Mouse (Mus musculus) ovary, postnatal 14 days (tissue): Measurements from ENCODE around the gene Apoe.
A peak's percentile ranks its signal among the peaks of the same experiment; 100 is the strongest.

ENCODE experiments used
- DNase-seq: peaks from one replicate; pipeline ENCODE4 v3.0.0; 2022; ENCODE audit warnings: low spot score

The Apoe gene

GRCm38 (mm10) chr7:19716055-19716682 lies 17.2 kb upstream of the Apoe start:
- DNase-seq: no peak

- peak; percentile 91 for DNase-seq
Observed at GRCm38 (mm10) chr7:19715239-19716054, 16.5 kb upstream of the Apoe start, which contains the start of gene Tomm40. Tomm40 (minus strand) TSS chr7:19715438.

- no peak for DNase-seq
Observed at GRCm38 (mm10) chr7:19714836-19715235, 15.8 kb upstream of the Apoe start.

- no peak for DNase-seq
Observed at GRCm38 (mm10) chr7:19713598-19713997, 14.6 kb upstream of the Apoe start.

GRCm38 (mm10) chr7:19713196-19713595 lies 14.2 kb upstream of the Apoe start:
- DNase-seq: no peak

- no peak for DNase-seq
Observed at GRCm38 (mm10) chr7:19712414-19712813, 13.4 kb upstream of the Apoe start.

GRCm38 (mm10) chr7:19710650-19711049 lies 11.7 kb upstream of the Apoe start:
- no peak for DNase-seq

GRCm38 (mm10) chr7:19705271-19705670 lies 6.3 kb upstream of the Apoe start:
- no peak for DNase-seq

GRCm38 (mm10) chr7:19704475-19704874 lies 5.5 kb upstream of the Apoe start:
- no peak for DNase-seq

GRCm38 (mm10) chr7:19702859-19703555 lies 4.0 kb upstream of the Apoe start:
- no peak for DNase-seq

GRCm38 (mm10) chr7:19701069-19701761 lies 2.2 kb upstream of the Apoe start:
- DNase-seq: peak; percentile 61

GRCm38 (mm10) chr7:19700299-19701068 lies 1.5 kb upstream of the Apoe start:
- DNase-seq: no peak

- DNase-seq: no peak
Observed at GRCm38 (mm10) chr7:19699827-19700148, 800 bp upstream of the Apoe start.

- DNase-seq: no peak
Observed at GRCm38 (mm10) chr7:19697949-19698906, 760 bp downstream of the Apoe start.

- no peak for DNase-seq
Observed at GRCm38 (mm10) chr7:19696336-19696873, 2.6 kb downstream of the Apoe start.

- DNase-seq: no peak
Observed at GRCm38 (mm10) chr7:19695881-19696280, 3.1 kb downstream of the Apoe start.

GRCm38 (mm10) chr7:19695213-19695594 lies 3.8 kb downstream of the Apoe start:
- DNase-seq: no peak

- DNase-seq: no peak
Observed at GRCm38 (mm10) chr7:19694336-19695212, 4.4 kb downstream of the Apoe start.

GRCm38 (mm10) chr7:19693421-19693820 lies 5.6 kb downstream of the Apoe start:
- DNase-seq: no peak
